Mouse (Mus musculus) stomach, postnatal 0 days (tissue): Measurements from ENCODE around the gene Clec4g. TPM values are rescaled to one million over a fixed set of nuclear protein-coding genes. Genes with fewer than 3 reads are reported as not detected.

Experiments
- ATAC-seq: fragments of 200-750 bp; cut with Nextera tagmentation; 2 replicates; pipeline ENCODE4 v1.8.0; 2017; ENCODE audit not compliant: low FRiP score, low TSS enrichment
- DNase-seq: peaks from one replicate; pipeline ENCODE4 v3.0.0-alpha.2; 2016; ENCODE audit warnings: low spot score
- H3K27ac ChIP-seq: fragments of 300-500 bp; sonication (generic); replicated peaks from 2 replicates; pipeline ENCODE4 v1.5.1; 2014; ENCODE audit warnings: mild to moderate bottlenecking, control low read depth
- H3K27me3 ChIP-seq: fragments of 300-500 bp; sonication (generic); 2 replicates; pipeline ENCODE4 v1.6.1; 2014; ENCODE audit warnings: low read length; ENCODE audit not compliant: control insufficient read depth, insufficient read depth
- H3K36me3 ChIP-seq: fragments of 300-500 bp; sonication (generic); 2 replicates; pipeline ENCODE4 v1.6.1; 2014; ENCODE audit warnings: low read length, mixed read lengths; ENCODE audit not compliant: control insufficient read depth, insufficient read depth
- H3K4me1 ChIP-seq: fragments of 300-500 bp; sonication (generic); replicated peaks from 2 replicates; pipeline ENCODE4 v1.6.1; 2014; ENCODE audit warnings: antibody characterized with exemption; ENCODE audit not compliant: control insufficient read depth, insufficient read depth
- H3K4me2 ChIP-seq: fragments of 300-500 bp; sonication (generic); replicated peaks from 2 replicates; pipeline ENCODE4 v1.6.1; 2014; ENCODE audit warnings: low read depth, mild to moderate bottlenecking, control low read depth, moderate library complexity
- H3K4me3 ChIP-seq: fragments of 300-500 bp; sonication (generic); 2 replicates; pipeline ENCODE4 v1.5.1; 2014; ENCODE audit warnings: low read depth, low read length, control low read depth
- H3K9ac ChIP-seq: fragments of 300-500 bp; sonication (generic); 2 replicates; pipeline ENCODE4 v1.6.1; 2014; ENCODE audit warnings: mild to moderate bottlenecking, low read length, control low read depth, mixed read lengths
- H3K9me3 ChIP-seq: fragments of 300-500 bp; sonication (generic); 2 replicates; pipeline ENCODE4 v1.6.1; 2016; ENCODE audit warnings: low read length; ENCODE audit not compliant: control insufficient read depth
- CTCF ChIP-seq: IDR thresholded peaks from 2 replicates; pipeline ENCODE4 v1.5.1; 2016; ENCODE audit warnings: antibody characterized with exemption, low read depth, mild to moderate bottlenecking, moderate library complexity
- EP300 ChIP-seq: optimal IDR thresholded peaks from 2 replicates; pipeline ENCODE3; 2016; ENCODE audit warnings: antibody characterized with exemption
- WGBS: fragments of 180-500 bp; shearing (Covaris S2); extraction: QIAGEN DNeasy Blood & Tissue Kit; methylation state at CpG from one replicate; pipeline ENCODE4 v1.1.7; 2014; 5-methylcytosine and 5-hydroxymethylcytosine counted together
- polyA plus RNA-seq: library from polyadenylated mRNA; unstranded; fragments of >200 nt; fragmentation: Nextera tagmentation; extraction: Ambion mirVana; gene quantifications from 2 replicates; pipeline ENCODE4 v1.2.1, GENCODE M21; 2015

The Clec4g gene
- polyA plus RNA-seq, 1 experiment from 2014 or later = 0.10 TPM

DNA sequence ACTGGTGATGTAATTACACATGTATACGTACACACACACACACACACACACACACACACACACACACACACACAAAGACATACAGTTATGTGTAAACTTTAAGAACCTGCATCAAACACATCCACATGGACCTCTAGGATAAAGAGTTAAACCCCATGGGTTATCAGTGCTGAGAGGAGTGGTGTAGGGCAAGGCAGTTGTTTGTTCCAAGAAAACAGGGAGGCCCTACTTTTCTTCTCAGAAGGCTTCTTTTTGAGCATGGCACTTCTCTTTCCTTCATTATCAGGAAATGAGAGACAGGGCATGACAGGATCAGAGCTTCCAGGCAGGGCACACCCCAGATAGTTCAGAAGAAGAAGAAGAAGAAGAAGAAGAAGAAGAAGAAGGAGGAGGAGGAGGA is 13.6 kb upstream of the Clec4g start:
- no peaks in the 10 kb centered on the region for H3K36me3 ChIP-seq
- TF ChIP-seq EP300 (no peak), CTCF (no peak)
- no peaks in the 10 kb centered on the region for H3K4me1 ChIP-seq
- no peaks in the 10 kb centered on the region for H3K9me3 ChIP-seq
- H3K4me3 ChIP-seq = no peak overlapping the region
- no peak overlapping the region for H3K27ac ChIP-seq
- no peak for ATAC-seq
- no peak for DNase-seq
- no peak overlapping the region for H3K4me2 ChIP-seq
- no peak overlapping the region for H3K9ac ChIP-seq
- H3K27me3 ChIP-seq = no peaks in the 10 kb centered on the region
- WGBS = 59% methylated on average over 1 of the region's 1 CpGs

GRCm38 (mm10) chr8:3721041-3721440 is 590 bp upstream of the Clec4g start:
- Histone ChIP-seq H3K9ac (no peak overlapping the region), H3K9me3 (no peaks in the 10 kb centered on the region), H3K27me3 (no peaks in the 10 kb centered on the region), H3K4me3 (no peak overlapping the region), H3K36me3 (no peaks in the 10 kb centered on the region), H3K4me2 (no peak overlapping the region), H3K4me1 (no peaks in the 10 kb centered on the region), H3K27ac (no peak overlapping the region)
- ATAC-seq = no peak
- DNase-seq = no peak
- WGBS = 19% methylated on average over 1 of the region's 1 CpGs
- no peak for TF ChIP-seq CTCF
- no peak for TF ChIP-seq EP300

GRCm38 (mm10) chr8:3718559-3718958 is 1.9 kb downstream of the Clec4g start:
- ATAC-seq (peak; percentile 69), DNase-seq (peak; percentile 63)
- H3K9ac ChIP-seq = no peak overlapping the region
- H3K36me3 ChIP-seq = no peaks in the 10 kb centered on the region
- peak; percentile 91 for TF ChIP-seq CTCF
- TF ChIP-seq EP300 = no peak
- no peak overlapping the region for H3K4me2 ChIP-seq
- H3K4me1 ChIP-seq = no peaks in the 10 kb centered on the region
- H3K27me3 ChIP-seq = no peaks in the 10 kb centered on the region
- 17% methylated on average over 14 of the region's 14 CpGs for WGBS
- H3K27ac ChIP-seq = no peak overlapping the region
- no peaks in the 10 kb centered on the region for H3K9me3 ChIP-seq
- no peak overlapping the region for H3K4me3 ChIP-seq

- 65% methylated on average over 12 of the region's 12 CpGs for WGBS
- Histone ChIP-seq H3K36me3 (no peaks in the 10 kb centered on the region), H3K27ac (no peak overlapping the region), H3K9ac (no peak overlapping the region), H3K4me1 (no peaks in the 10 kb centered on the region), H3K27me3 (no peaks in the 10 kb centered on the region), H3K4me3 (no peak overlapping the region), H3K9me3 (no peaks in the 10 kb centered on the region), H3K4me2 (no peak overlapping the region)
- no peak for TF ChIP-seq CTCF
- TF ChIP-seq EP300 = no peak
- ATAC-seq = no peak
- DNase-seq = no peak
Measured at GRCm38 (mm10) chr8:3717321-3717954, 3.0 kb downstream of the Clec4g start.

DNA sequence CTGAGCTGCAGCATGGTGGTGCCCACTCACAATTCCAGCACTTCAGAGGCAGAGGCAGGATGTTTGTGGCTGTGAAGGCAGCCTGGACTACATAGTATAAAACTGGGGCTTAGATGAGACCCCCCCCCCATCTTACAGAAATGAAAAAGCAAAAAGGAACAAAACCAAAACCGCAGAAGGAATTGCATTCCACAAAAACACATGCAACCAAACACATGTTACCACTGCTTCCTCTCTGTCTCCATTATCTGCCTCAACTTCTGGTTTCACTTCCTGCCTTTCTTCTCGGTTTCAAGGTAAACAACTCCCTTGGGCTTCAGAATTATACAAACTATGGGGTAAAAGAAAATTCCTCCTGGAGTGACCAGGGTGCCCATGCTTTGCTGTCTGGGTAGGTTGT is 8.8 kb downstream of the Clec4g start:
- 30% methylated on average over 2 of the region's 2 CpGs for WGBS
- Histone ChIP-seq H3K36me3 (no peaks in the 10 kb centered on the region), H3K27ac (no peak overlapping the region), H3K9me3 (no peaks in the 10 kb centered on the region), H3K9ac (no peak overlapping the region), H3K4me3 (no peak overlapping the region), H3K4me1 (no peaks in the 10 kb centered on the region), H3K4me2 (no peak overlapping the region), H3K27me3 (no peaks in the 10 kb centered on the region)
- no peak for TF ChIP-seq EP300
- no peak for TF ChIP-seq CTCF
- ATAC-seq = no peak
- DNase-seq = no peak

- H3K4me3 ChIP-seq = no peak overlapping the region
- no peak for TF ChIP-seq EP300
- no peak for TF ChIP-seq CTCF
- no peaks in the 10 kb centered on the region for H3K36me3 ChIP-seq
- H3K27me3 ChIP-seq = no peaks in the 10 kb centered on the region
- no peaks in the 10 kb centered on the region for H3K9me3 ChIP-seq
- H3K9ac ChIP-seq = no peak overlapping the region
- no peak overlapping the region for H3K4me2 ChIP-seq
- ATAC-seq (no peak), DNase-seq (no peak)
- WGBS = 79% methylated on average over 3 of the region's 3 CpGs
- no peak overlapping the region for H3K27ac ChIP-seq
- no peaks in the 10 kb centered on the region for H3K4me1 ChIP-seq
Measured at GRCm38 (mm10) chr8:3710312-3710711, 10.1 kb downstream of the Clec4g start.
